Mouse (Mus musculus): ENCODE results near the gene Rgcc.

GRCm38 (mm10) chr14:79280456-79280855, 21.0 kb downstream of the Rgcc start:
- no peak for TF ChIP-seq CTCF (IDR thresholded peaks at IDR 0.05; ENCODE audit: borderline replicate concordance, insufficient read depth, low read depth, low read length)
- TF ChIP-seq POLR2A (IDR thresholded peaks at IDR 0.05; ENCODE audit: borderline replicate concordance, insufficient read depth, low read length): no peak
